Mouse (Mus musculus) subcutaneous adipose tissue, adult 2 months (tissue): ENCODE measurements around the gene Hist1h4i. TPM values are rescaled to one million over a fixed set of nuclear protein-coding genes. Genes with fewer than 3 reads are reported as not detected.

Experiments used
- polyA plus RNA-seq: library from polyadenylated mRNA; depleted of rRNA; stranded (reverse); fragments of >200 nt; gene quantifications from 2 replicates; pipeline ENCODE4 v1.2.3, GENCODE M21; 2012; ENCODE audit warnings: low replicate concordance; rRNA removed

Gene Hist1h4i
- polyA plus RNA-seq = 11.9 and 12.9 TPM in 2 replicates

DNA sequence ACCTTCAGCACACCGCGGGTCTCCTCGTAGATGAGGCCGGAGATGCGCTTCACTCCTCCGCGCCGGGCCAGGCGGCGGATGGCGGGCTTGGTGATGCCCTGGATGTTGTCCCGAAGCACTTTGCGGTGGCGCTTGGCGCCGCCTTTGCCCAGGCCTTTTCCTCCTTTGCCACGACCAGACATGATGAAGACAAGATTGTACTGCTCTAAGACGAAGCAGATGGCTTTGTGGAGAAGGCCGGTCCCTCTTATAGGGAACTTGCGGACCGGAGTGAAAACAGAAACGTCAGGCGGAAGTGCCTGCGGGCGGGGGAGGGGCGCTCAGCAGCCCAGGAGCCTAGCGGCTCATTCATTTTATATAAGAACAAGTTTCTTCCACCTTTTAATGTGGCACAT, at the start of gene Hist1h4i:
Hist1h4i (minus strand) TSS at position 221 of the 395 bp plus-strand sequence.

DNA sequence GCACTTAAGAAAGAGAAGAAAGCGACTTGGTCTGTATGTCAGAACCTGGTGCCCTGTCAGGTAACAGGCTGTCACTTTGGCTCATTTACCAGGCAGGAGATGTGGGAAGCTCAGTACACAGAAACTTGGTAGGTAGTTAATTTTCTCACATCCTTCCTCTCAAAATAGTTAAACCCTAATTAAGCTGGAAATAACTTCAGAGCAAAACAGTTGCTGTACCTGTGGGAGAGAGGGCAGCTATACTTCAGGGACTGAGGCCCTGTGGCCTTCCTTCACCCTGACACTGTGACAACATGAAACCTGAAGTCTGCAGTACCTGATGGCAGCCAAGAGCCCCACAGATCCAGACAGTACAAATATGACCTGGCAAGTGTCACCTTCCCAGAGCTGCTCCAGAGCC, 43.0 kb upstream of the Hist1h4i start, which contains the start of gene Vmn1r188:
Vmn1r188 (plus strand) TSS at position 301 of the 400 bp plus-strand sequence.

DNA sequence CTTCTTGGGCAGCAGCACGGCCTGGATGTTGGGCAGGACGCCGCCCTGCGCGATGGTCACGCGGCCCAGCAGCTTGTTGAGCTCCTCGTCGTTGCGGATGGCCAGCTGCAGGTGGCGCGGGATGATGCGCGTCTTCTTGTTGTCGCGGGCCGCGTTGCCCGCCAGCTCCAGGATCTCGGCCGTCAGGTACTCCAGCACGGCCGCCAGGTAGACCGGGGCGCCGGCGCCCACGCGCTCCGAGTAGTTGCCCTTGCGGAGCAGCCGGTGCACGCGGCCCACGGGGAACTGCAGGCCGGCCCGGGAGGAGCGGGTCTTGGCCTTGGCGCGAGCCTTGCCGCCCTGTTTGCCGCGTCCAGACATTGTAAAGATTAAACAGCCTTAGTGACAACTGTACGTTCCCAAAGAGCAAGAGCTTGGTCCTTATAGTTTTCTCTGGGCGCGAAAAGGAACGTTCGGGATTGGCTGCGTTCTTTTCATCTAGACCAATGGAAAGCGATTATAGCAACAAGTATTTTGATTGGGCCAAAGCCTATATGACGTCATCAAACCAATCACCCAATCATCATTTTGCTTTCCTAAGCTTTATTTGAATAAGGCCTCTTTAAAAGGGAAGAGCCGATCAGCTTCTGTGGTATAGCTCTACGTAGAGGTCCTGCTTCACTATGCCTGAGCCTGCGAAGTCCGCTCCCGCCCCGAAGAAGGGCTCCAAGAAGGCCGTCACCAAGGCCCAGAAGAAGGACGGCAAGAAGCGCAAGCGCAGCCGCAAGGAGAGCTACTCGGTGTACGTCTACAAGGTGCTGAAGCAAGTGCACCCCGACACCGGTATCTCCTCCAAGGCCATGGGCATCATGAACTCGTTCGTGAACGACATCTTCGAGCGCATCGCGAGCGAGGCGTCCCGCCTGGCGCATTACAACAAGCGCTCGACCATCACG, 1.7 kb upstream of the Hist1h4i start, which contains the start of the genes Hist1h2ag and Hist1h2bj:
Hist1h2ag (minus strand) TSS at position 377 of the 935 bp plus-strand sequence.
Hist1h2bj (plus strand) TSS at position 647 of the 935 bp plus-strand sequence.

DNA sequence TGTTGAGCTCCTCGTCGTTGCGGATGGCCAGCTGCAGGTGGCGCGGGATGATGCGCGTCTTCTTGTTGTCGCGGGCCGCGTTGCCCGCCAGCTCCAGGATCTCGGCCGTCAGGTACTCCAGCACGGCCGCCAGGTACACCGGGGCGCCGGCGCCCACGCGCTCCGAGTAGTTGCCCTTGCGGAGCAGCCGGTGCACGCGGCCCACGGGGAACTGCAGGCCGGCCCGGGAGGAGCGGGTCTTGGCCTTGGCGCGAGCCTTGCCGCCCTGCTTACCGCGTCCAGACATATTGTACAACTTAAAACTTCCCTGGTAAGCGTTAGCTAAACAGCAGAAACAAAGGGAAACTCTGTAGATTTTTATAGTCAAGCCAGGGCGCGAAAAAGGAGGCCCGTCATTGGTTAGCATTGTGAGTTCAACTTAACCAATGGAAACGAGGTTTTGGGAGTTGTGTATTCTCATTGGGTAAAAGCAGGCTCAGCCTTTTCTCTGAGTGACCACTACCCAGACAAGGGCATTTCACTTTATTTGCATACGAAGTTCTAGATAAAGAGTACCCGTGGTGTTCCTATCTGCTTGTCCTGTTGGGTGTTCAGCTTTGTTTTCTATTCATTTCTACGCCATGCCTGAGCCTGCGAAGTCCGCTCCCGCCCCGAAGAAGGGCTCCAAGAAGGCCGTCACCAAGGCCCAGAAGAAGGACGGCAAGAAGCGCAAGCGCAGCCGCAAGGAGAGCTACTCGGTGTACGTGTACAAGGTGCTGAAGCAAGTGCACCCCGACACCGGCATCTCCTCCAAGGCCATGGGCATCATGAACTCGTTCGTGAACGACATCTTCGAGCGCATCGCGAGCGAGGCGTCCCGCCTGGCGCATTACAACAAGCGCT, 5.7 kb downstream of the Hist1h4i start, which contains the start of the genes Hist1h2ah and Hist1h2bk:
Hist1h2ah (minus strand) TSS at position 302 of the 882 bp plus-strand sequence.
Hist1h2bk (plus strand) TSS at position 604 of the 882 bp plus-strand sequence.

DNA sequence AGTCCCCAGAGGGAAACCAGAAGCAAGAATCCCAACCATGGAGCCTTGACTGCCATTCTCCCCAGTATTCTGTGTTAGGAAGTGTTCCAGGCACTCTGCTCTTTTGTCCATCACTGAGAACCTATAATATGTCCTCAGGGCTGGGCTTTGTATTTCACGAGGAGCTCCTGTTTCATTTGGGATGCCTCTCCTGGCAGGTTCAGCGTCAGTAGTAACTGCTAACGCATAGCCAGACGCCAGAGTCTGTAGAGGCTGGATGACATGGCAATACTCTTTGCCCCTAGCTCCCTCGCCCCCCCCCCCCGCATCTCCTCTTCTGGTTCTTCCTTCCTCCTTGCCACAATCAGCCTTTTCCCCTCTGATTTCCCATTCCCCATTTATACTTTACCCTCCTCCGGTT, 31.5 kb downstream of the Hist1h4i start, which contains the start of gene Prss16:
Prss16 (minus strand) TSS at position 101 of the 400 bp plus-strand sequence.

Other genes with a start within 250 kb of the Hist1h4i start
- 7.2 and 42.8 TPM in 2 replicates for gene Hist1h2bq, start 231.2 kb downstream of the Hist1h4i start, polyA plus RNA-seq
- gene Hist1h2ao, start 230.9 kb downstream of the Hist1h4i start, polyA plus RNA-seq = not detected in 2 replicates
- not detected in 2 replicates for gene Hist1h4m, start 229.6 kb downstream of the Hist1h4i start, polyA plus RNA-seq
- gene Hist1h4n, start 209.2 kb downstream of the Hist1h4i start, polyA plus RNA-seq = 8.8 and 27.8 TPM in 2 replicates
- 10.9 and 185 TPM in 2 replicates for gene Hist1h2ap, start 207.9 kb downstream of the Hist1h4i start, polyA plus RNA-seq
- 2.6 and 36.8 TPM in 2 replicates for gene Hist1h2br, start 207.6 kb downstream of the Hist1h4i start, polyA plus RNA-seq
- gene Zfp184, start 96.3 kb downstream of the Hist1h4i start, polyA plus RNA-seq = 0.59 and 3.6 TPM in 2 replicates
- gene Pom121l2, start 60.2 kb downstream of the Hist1h4i start, polyA plus RNA-seq = not detected in 2 replicates
- gene Prss16, start 31.6 kb downstream of the Hist1h4i start, polyA plus RNA-seq = 1.0 TPM in 1 of 2 replicates, not detected in the other
- gene Hist1h2ah, start 5.8 kb downstream of the Hist1h4i start, polyA plus RNA-seq = 0.80 and 14.4 TPM in 2 replicates
- 2.3 and 12.2 TPM in 2 replicates for gene Hist1h2bk, start 5.5 kb downstream of the Hist1h4i start, polyA plus RNA-seq
- 3.7 TPM in 1 of 2 replicates, not detected in the other for gene Hist1h2ag, start 1.6 kb upstream of the Hist1h4i start, polyA plus RNA-seq
- 4.6 and 8.5 TPM in 2 replicates for gene Hist1h2bj, start 1.9 kb upstream of the Hist1h4i start, polyA plus RNA-seq
- gene Vmn1r188, start 43.1 kb upstream of the Hist1h4i start, polyA plus RNA-seq = not detected in 2 replicates
- not detected in 2 replicates for gene Vmn1r189, start 64.5 kb upstream of the Hist1h4i start, polyA plus RNA-seq
- gene Vmn1r191, start 142.6 kb upstream of the Hist1h4i start, polyA plus RNA-seq = not detected in 2 replicates
- gene Vmn1r192, start 149.8 kb upstream of the Hist1h4i start, polyA plus RNA-seq = not detected in 2 replicates
- not detected in 2 replicates for gene Vmn1r193, start 181.8 kb upstream of the Hist1h4i start, polyA plus RNA-seq
- not detected in 2 replicates for gene Vmn1r194, start 202.9 kb upstream of the Hist1h4i start, polyA plus RNA-seq
- not detected in 2 replicates for gene Vmn1r195, start 229.2 kb upstream of the Hist1h4i start, polyA plus RNA-seq
- not detected in 2 replicates for gene Vmn1r196, start 248.6 kb upstream of the Hist1h4i start, polyA plus RNA-seq